Mouse (Mus musculus): Measurements from ENCODE around the gene Fam114a1.

DNA sequence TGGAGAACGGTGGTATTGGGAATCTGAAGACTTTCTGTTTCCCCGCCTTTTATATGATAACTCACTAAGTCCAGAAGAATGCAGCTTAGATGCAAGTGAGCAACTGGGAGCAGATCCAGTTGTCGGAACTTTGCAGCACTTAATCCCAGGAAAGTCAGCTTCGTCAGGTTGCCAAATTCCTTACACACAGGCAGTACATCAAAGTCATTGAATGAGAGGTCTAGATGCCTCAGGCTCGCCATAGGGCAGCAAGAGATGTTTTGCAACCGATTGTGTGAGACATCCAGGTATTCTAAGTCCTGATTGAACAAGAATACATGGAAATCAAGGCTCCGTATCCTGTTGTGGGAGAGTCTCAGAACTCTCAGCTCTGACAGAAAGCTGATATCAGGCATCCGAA lies 14.9 kb upstream of the Fam114a1 start:
- TF ChIP-seq CTCF (conservative IDR thresholded peaks at IDR 0.05; ENCODE audit: low read length) = no peak
- no peak for TF ChIP-seq POU5F1 (IDR thresholded peaks at IDR 0.05; ENCODE audit: borderline replicate concordance, low read length)
- TF ChIP-seq NANOG (IDR thresholded peaks at IDR 0.05; ENCODE audit: borderline replicate concordance, low read length) = no peak
